Mouse (Mus musculus): ENCODE measurements around the gene Gtf3c4. TPM values are rescaled to one million over a fixed set of nuclear protein-coding genes. Genes with fewer than 3 reads are reported as not detected.

The Gtf3c4 gene
- total and polyA plus RNA-seq, 3 experiments = 25.0 to 37.6 (median 26.0) TPM

DNA sequence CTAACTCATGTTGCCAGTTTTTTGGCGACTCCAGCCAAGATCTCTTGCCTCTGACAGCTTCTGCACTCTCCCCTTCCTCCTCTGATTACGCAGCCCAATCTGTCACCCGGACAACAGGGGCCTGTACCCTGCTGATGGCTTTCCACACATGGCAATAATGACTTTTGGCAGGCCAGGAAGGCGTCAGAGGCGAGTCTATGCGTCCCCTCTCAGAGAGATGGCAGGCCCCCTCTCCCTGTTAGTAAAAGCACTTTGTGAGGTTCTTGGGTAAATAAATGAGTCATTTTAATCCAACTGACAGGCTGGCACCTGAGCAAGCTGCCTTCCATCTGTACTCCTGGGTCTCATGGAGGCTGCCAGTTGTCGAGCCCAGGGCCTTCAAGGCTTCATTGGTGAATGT lies 27.3 kb upstream of the Gtf3c4 start:
- DNase-seq (ENCODE audit: low spot score) (no peak), ATAC-seq (ENCODE audit: extremely low read depth, insufficient number of reproducible peaks, low FRiP score, poor library complexity, severe bottlenecking) (no peak)
- Histone ChIP-seq H3K9me3 (replicated peaks) (no peaks in the 10 kb centered on the region), H3K4me1 (ENCODE audit: insufficient read depth, low read depth, low read length) (no peaks in the 10 kb centered on the region), H3K4me3 (ENCODE audit: low read depth, low read length) (no peak overlapping the region), H3K36me3 (replicated peaks) (peaks cover 94% of the 10 kb centered on the region), H3K27me3 (ENCODE audit: insufficient read depth, low read length) (no peaks in the 10 kb centered on the region)
- TF ChIP-seq POLR2AphosphoS5 (IDR thresholded peaks at IDR 0.05; ENCODE audit: insufficient replicate concordance, low read depth, low read length) (no peak), TAL1 (conservative IDR thresholded peaks at IDR 0.05; ENCODE audit: low read depth, low read length) (no peak), CTCF (IDR thresholded peaks at IDR 0.05; ENCODE audit: low read depth, low read length) (no peak), GATA1 (IDR thresholded peaks at IDR 0.05; ENCODE audit: borderline replicate concordance, low read length) (no peak)

- TF ChIP-seq GATA1 (IDR thresholded peaks at IDR 0.05; ENCODE audit: borderline replicate concordance, low read length) = no peak
- no peak for TF ChIP-seq TAL1 (conservative IDR thresholded peaks at IDR 0.05; ENCODE audit: low read depth, low read length)
- no peak for TF ChIP-seq GATA2 (IDR thresholded peaks at IDR 0.05; ENCODE audit: borderline replicate concordance, low read depth, low read length)
- no peak for TF ChIP-seq POLR2AphosphoS5 (IDR thresholded peaks at IDR 0.05; ENCODE audit: insufficient replicate concordance, low read depth, low read length)
- no peak for DNase-seq (ENCODE audit: low spot score)
- Histone ChIP-seq H3K36me3 (replicated peaks) (peaks cover 95% of the 10 kb centered on the region), H3K4me1 (ENCODE audit: insufficient read depth, low read depth, low read length) (peaks cover 25% of the 10 kb centered on the region), H3K27me3 (ENCODE audit: insufficient read depth, low read length) (no peaks in the 10 kb centered on the region), H3K9me3 (replicated peaks) (no peaks in the 10 kb centered on the region), H3K4me3 (ENCODE audit: low read depth, low read length) (no peak overlapping the region)
- ATAC-seq (ENCODE audit: extremely low read depth, insufficient number of reproducible peaks, low FRiP score, poor library complexity, severe bottlenecking) = no peak
These were observed 23.7 kb upstream of the Gtf3c4 start for GRCm38 (mm10) chr2:28863857-28864256.

DNA sequence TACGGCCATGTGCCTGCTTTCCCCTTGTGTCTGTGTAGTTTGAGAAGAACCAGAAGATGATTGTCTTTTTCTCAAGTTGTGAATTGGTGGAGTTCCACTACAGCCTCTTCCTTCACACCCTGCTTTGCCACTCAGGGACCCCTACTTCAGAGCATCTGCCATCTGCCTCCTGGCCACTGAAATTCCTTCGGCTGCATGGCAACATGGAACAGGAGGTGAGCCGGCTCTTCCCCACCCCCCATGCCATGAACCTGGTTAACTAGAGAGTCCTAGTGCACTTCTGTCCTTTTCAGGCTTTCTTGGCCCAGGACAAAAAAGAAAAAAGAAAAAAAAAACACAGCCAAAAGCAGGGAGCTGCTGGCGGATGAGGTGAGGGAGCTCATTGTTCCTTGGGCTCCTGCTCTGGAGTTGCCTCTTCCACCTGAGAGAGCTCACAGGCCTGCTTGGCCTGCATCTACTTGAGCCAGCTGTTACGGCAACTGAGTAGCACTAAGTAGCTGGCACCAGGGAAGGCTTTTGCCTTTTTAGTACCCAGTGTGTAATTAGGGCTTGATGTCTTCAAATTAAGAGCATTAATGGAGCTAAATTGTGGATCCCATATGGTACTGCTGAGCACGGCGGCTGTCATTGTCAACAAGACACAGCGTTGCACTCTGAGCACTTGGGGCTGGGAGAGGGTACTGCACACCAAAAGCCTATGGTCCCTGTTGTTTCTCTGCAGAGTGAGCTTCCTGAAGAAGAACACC lies 20.7 kb upstream of the Gtf3c4 start:
- TF ChIP-seq CTCF (IDR thresholded peaks at IDR 0.05; ENCODE audit: low read depth, low read length) (no peak), TAL1 (conservative IDR thresholded peaks at IDR 0.05; ENCODE audit: low read depth, low read length) (no peak), GATA1 (IDR thresholded peaks at IDR 0.05; ENCODE audit: borderline replicate concordance, low read length) (no peak), GATA2 (IDR thresholded peaks at IDR 0.05; ENCODE audit: borderline replicate concordance, low read depth, low read length) (no peak), POLR2AphosphoS5 (IDR thresholded peaks at IDR 0.05; ENCODE audit: insufficient replicate concordance, low read depth, low read length) (no peak)
- no peak overlapping the region for H3K4me3 ChIP-seq (ENCODE audit: low read depth, low read length)
- no peak for ATAC-seq (ENCODE audit: extremely low read depth, insufficient number of reproducible peaks, low FRiP score, poor library complexity, severe bottlenecking)
- H3K4me1 ChIP-seq (ENCODE audit: insufficient read depth, low read depth, low read length) = peaks cover 47% of the 10 kb centered on the region
- no peak for DNase-seq (ENCODE audit: low spot score)
- no peaks in the 10 kb centered on the region for H3K27me3 ChIP-seq (ENCODE audit: insufficient read depth, low read length)
- H3K36me3 ChIP-seq (replicated peaks) = peaks cover 93% of the 10 kb centered on the region
- no peaks in the 10 kb centered on the region for H3K9me3 ChIP-seq (replicated peaks)

DNA sequence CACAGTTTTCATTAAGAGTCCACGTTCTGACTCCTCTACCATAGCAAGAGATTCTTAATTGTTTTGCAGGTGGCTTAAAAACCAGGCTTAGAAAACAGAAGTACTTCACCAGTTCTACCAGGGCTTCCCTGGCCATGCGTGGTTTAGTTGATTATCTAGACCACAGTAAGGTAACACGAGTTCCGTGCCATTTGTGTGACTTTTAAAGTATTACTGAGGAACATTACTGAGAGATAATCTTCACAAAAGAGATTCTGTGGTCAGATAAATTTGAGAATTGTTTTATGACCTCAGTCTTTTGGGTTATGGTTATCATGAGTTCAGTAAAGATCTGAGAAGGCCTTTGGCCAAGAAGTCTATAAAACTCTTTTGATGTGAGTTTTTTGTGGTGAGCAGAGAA lies 19.1 kb upstream of the Gtf3c4 start:
- Histone ChIP-seq H3K27me3 (ENCODE audit: insufficient read depth, low read length) (no peaks in the 10 kb centered on the region), H3K4me3 (ENCODE audit: low read depth, low read length) (no peak overlapping the region; the same call in 1 of the 2 replicates), H3K9me3 (replicated peaks) (no peaks in the 10 kb centered on the region), H3K4me1 (ENCODE audit: insufficient read depth, low read depth, low read length) (peaks cover 55% of the 10 kb centered on the region), H3K36me3 (replicated peaks) (peaks cover 91% of the 10 kb centered on the region)
- peak; percentile 57 for ATAC-seq (ENCODE audit: extremely low read depth, insufficient number of reproducible peaks, low FRiP score, poor library complexity, severe bottlenecking)
- TF ChIP-seq GATA1 (IDR thresholded peaks at IDR 0.05; ENCODE audit: borderline replicate concordance, low read length) = no peak
- no peak for TF ChIP-seq GATA2 (IDR thresholded peaks at IDR 0.05; ENCODE audit: borderline replicate concordance, low read depth, low read length)
- no peak for TF ChIP-seq CTCF (IDR thresholded peaks at IDR 0.05; ENCODE audit: low read depth, low read length)
- peak; percentile 29; the same call in 1 of the 2 replicates for TF ChIP-seq TAL1 (conservative IDR thresholded peaks at IDR 0.05; ENCODE audit: low read depth, low read length)
- peak; percentile 20 for DNase-seq (ENCODE audit: low spot score)

DNA sequence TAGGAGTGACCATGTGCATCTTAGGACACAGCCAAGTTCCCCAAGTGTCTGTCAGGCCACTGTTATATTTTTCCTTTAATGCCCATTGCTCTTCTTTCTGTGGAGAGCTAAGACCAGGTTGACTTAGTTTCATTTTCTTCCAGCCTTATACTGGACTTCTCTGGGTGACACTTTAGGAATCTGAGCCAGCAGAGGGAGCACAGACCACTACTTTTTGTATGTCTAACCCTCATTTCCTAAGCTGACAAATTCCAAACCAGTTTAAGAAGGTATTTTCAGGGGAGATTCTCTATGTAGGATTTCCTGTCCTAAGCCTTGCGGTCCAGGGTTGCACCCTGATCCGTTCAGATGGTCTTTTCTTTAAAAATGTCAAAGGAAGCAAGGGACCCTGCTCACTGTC lies 15.6 kb upstream of the Gtf3c4 start:
- H3K27me3 ChIP-seq (ENCODE audit: insufficient read depth, low read length) = no peaks in the 10 kb centered on the region
- H3K36me3 ChIP-seq (replicated peaks) = peaks cover 86% of the 10 kb centered on the region
- no peak for ATAC-seq (ENCODE audit: extremely low read depth, insufficient number of reproducible peaks, low FRiP score, poor library complexity, severe bottlenecking)

GRCm38 (mm10) chr2:28852594-28852993 lies 12.4 kb upstream of the Gtf3c4 start:
- peaks cover 26% of the 10 kb centered on the region for H3K4me1 ChIP-seq (ENCODE audit: insufficient read depth, low read depth, low read length)
- peaks cover 92% of the 10 kb centered on the region for H3K36me3 ChIP-seq (replicated peaks)
- H3K27me3 ChIP-seq (ENCODE audit: insufficient read depth, low read length) = no peaks in the 10 kb centered on the region
- no peaks in the 10 kb centered on the region for H3K9me3 ChIP-seq (replicated peaks)
- no peak for DNase-seq (ENCODE audit: low spot score)
- H3K4me3 ChIP-seq (ENCODE audit: low read depth, low read length) = no peak overlapping the region
- ATAC-seq (ENCODE audit: extremely low read depth, insufficient number of reproducible peaks, low FRiP score, poor library complexity, severe bottlenecking) = no peak
- no peak for TF ChIP-seq POLR2AphosphoS5 (IDR thresholded peaks at IDR 0.05; ENCODE audit: insufficient replicate concordance, low read depth, low read length)
- no peak for TF ChIP-seq TAL1 (conservative IDR thresholded peaks at IDR 0.05; ENCODE audit: low read depth, low read length)
- TF ChIP-seq GATA2 (IDR thresholded peaks at IDR 0.05; ENCODE audit: borderline replicate concordance, low read depth, low read length) = no peak
- TF ChIP-seq CTCF (IDR thresholded peaks at IDR 0.05; ENCODE audit: low read depth, low read length) = no peak
- no peak for TF ChIP-seq GATA1 (IDR thresholded peaks at IDR 0.05; ENCODE audit: borderline replicate concordance, low read length)

More for the DNA sequence above, 15.6 kb upstream of the Gtf3c4 start:
- TF ChIP-seq GATA2 (IDR thresholded peaks at IDR 0.05; ENCODE audit: borderline replicate concordance, low read depth, low read length) (no peak), POLR2AphosphoS5 (IDR thresholded peaks at IDR 0.05; ENCODE audit: insufficient replicate concordance, low read depth, low read length) (no peak), CTCF (IDR thresholded peaks at IDR 0.05; ENCODE audit: low read depth, low read length) (no peak), GATA1 (IDR thresholded peaks at IDR 0.05; ENCODE audit: borderline replicate concordance, low read length) (no peak), TAL1 (conservative IDR thresholded peaks at IDR 0.05; ENCODE audit: low read depth, low read length) (no peak)
- DNase-seq (ENCODE audit: low spot score) = no peak
- Histone ChIP-seq H3K4me3 (ENCODE audit: low read depth, low read length) (no peak overlapping the region), H3K9me3 (replicated peaks) (no peaks in the 10 kb centered on the region), H3K4me1 (ENCODE audit: insufficient read depth, low read depth, low read length) (peaks cover 53% of the 10 kb centered on the region)

Measured in G1E (cell line).